Mouse (Mus musculus) testis, adult 2 months (tissue): Measurements from ENCODE around the gene Cyb5rl.

ENCODE experiments used
- CTCF ChIP-seq: fragments of 200-500 bp; IDR thresholded peaks from 2 replicates; pipeline ENCODE4 v1.5.1; 2012; ENCODE audit warnings: low read depth, mild to moderate bottlenecking, inconsistent platforms, low read length, moderate library complexity; ENCODE audit not compliant: control insufficient read depth, insufficient read depth, insufficient replicate concordance
- POLR2A ChIP-seq: fragments of 200-500 bp; IDR thresholded peaks from 2 replicates; pipeline ENCODE4 v1.6.1; 2012; ENCODE audit warnings: low read depth, mild to moderate bottlenecking, inconsistent platforms, low read length, moderate library complexity; ENCODE audit not compliant: control insufficient read depth

DNA sequence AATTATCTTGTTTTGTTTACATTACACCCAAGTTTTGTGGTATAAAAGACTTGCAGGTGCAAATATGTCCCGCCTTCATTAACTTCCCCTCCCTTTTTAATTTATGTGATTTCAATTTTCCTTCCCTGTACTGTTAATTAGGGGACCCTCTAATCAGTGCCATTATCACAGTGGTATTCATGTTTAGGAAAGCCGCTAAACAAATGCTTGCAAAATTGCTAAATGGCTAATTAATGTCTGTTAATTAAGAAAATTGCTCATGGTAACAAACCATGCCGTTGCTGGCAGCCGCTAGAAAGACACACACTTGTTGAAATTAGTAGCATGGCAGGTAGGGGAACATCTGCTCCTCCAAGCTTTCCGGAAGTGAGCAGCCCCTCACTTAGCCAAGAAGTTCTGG lies 41.4 kb upstream of the Cyb5rl start:
- TF ChIP-seq POLR2A (no peak), CTCF (no peak)
